Mouse (Mus musculus): Measurements from ENCODE around the gene Togaram1.
A peak's percentile ranks its signal among the peaks of the same experiment; 100 is the strongest.

The Togaram1 gene

DNA sequence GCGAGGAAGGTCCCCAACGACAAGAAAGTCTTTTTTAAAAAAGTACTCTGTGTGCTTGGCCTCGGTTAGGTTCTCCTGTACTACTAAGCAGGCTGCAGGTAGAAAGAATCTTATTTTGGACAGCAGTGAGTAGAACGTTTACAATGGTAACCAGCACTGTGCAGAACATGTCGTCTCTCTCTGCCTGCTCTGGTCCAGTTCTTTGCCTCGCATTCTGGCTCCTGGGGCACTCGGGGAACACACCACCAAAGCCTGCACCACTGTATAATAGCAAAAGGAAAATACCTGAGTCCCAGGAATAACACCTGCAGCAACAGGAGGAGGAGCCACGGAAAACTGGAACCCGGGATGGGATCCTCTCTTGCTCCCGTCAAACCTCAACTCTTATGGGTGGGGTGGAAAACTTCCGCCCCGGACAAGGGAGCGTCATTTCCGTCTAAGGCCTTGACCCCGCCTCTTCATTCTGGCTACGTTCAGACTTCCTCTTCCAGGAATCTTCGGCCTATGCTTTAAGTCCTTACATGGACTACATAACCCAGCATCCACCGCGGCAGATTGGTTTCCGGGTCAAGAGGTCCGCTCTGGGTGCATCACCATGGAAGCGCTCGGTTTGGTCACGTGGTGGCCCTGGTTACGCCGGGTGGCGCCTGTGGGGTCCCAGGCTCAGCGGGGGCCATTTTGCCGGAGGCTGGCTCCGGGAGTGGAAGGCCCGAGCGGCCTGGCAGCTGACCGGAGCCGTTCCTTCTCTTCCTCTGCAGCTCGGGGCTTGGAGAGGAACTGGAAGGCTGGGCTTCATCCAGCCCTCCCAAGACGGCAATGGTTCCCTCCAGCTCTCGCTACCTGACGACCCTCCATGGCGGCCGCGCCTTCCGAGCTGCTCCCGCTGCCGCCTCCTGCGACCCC is at the start of gene Togaram1, which contains the start of gene Klhl28:
Gene Togaram1, plus strand, starts transcription at position 681 of the 903 bp plus-strand sequence.
Gene Klhl28, minus strand, starts transcription at position 411 of the 903 bp plus-strand sequence.
- DNase-seq (ENCODE audit: low spot score) = peak; percentile 97

DNA sequence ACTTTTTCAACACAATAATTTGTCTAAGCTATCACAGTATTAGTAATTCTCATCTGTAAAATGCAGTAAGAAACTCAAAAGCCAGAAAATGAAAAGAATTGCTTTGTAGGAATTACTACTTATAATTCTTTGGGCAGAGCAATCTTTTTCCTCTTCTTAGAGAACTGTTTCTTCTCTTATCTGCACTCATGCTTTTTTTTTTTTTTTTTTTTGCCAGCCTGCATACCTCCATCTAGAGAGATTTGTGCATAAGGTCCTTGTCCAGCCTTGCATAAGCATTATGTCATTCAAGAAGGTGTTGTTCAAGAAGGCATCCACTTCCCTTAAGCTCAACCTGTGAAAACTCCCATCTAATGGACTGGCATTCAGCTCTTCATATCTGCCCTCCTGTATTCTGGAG is 48.9 kb upstream of the Togaram1 start:
- DNase-seq (ENCODE audit: low spot score) = no peak

DNA sequence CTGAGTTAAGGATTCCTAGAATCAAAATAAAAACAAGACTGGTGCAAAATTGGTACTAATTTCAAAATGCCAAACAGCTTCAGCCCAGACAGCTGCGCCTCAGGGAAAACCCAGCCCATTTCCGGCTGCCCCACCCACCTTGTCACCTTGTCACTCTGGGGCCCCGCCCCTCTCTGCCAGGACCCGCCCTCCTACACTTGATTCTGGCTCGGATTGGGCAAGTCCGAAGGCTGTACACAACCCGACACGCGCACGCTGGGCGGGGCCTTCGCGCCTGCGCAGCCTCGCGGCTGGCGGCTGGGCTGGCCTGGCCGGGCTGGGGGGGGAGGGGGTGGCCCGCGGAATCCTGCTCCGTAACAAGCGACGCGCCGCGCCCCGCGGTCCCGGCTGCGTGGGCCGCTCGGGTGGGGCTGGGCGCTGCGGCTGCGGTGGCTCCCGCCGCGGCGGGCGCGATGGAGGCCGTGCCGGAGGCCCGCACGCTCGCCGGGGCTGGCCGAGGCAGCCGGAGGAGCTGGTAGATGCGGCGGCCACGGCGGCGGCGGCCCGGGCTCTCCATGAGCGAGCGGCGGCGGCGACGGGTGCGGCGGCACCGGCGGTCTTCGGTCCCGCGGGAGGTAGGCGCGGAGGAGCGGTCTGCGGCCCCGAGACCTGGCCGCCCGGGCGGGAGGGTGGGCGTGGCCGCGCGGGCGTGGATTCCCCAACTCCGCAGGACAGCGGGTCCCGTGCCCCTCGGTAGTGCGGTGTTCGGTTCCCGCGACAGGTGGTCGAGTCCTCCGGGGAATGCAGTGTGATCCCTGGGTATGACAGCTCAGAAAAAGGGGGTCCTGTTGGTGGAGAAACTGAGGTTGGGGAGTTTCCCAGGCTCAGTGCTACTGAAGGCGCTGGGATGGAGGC is 47.8 kb upstream of the Togaram1 start, which contains the start of gene Gm527:
Gene Gm527, plus strand, starts transcription at position 329 of the 894 bp plus-strand sequence.
- DNase-seq (ENCODE audit: low spot score) = peak; percentile 92

DNA sequence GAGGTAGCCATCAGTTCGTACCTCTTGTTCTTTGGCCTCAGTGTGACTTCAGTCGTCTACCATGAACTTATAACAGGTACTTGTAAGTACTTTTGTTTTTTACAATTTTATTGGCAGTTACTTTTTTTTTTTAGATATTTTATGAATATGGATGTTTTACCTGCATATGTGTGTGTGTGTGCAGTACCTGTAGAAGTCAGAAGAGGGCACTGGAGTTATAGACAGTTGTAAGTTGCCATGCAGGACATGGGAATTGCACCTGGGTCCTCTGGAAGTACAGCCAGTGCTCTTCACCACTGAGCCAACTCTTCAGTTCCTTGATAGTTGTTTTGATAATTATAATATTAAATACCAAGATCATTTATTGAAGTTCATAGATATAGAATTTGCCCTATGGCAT is 28.1 kb upstream of the Togaram1 start:
- DNase-seq (ENCODE audit: low spot score) = peak; percentile 11

DNA sequence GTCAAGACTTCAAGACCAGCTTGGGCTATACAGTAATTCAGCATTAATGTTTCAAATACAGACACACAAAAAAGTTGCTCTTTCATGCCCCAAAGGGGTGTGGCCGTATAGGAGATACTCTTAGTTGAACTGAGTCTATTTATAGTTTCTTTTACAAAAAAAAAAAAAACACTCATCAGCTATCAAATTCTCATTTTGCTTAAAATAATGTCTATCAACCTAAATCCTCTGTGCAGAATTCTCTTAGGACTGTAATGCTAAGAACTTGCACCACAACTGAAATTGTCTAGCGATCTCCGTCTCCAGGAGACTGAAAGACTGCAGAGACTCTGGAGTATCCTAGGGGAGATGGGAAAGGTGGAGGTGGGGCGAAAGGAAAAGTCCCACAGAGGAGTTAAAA is 1.0 kb upstream of the Togaram1 start:
- DNase-seq (ENCODE audit: low spot score) = no peak

DNA sequence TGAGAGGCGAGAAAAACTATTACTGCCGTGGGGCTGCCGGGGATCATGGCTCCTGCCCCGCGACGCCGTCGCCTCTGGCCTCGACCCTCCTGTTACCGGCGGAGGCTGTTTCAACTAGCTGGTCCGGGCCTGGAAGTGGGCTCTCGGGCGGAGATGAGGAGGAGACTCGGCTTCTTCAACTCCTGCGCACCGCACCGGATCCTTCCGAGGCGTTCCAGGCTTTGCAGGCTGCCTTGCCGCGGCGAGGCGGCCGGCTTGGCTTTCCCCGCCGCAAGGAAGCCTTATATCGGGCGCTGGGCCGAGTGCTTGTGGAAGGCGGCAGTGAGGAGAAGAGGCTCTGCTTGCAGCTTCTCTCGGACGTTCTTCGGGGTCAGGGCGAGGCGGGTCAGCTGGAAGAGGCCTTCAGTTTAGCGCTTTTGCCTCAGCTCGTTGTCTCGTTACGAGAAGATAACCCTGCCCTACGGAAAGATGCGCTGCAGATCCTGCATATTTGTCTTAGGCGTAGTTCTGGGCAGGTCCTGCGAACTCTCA is 562 bp downstream of the Togaram1 start:
- DNase-seq (ENCODE audit: low spot score) = no peak

DNA sequence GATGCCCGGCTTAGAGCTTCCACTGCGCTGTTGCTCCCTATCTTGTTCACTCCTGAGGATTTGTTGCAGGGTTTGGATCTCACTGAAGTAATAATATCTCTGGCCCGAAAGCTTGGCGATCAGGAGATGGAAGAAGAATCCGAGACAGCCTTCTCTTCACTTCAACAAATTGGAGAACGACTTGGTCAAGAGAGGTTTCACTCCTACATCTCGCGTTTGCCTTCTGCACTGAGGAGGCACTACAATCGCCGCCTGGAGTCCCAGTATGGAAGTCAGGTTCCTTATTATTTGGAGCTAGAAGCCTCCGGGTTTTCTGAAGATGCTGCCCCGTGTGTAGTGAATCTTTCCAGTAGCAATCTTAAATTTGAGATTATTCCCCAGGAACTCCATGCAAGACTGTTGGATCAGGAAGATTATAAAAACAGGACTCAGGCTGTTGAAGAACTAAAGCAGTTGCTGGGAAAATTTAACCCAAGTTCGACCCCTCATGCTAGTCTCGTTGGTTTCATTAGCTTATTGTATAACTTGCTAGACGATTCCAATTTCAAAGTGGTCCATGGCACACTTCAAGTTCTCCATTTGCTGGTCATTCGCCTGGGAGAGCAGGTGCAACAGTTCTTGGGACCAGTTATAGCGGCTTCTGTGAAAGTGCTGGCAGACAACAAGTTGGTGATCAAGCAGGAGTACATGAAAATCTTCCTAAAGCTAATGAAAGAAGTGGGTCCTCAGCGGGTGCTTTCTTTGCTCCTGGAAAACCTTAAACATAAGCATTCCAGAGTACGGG is 1.2 kb downstream of the Togaram1 start:
- DNase-seq (ENCODE audit: low spot score) = peak; percentile 6

DNA sequence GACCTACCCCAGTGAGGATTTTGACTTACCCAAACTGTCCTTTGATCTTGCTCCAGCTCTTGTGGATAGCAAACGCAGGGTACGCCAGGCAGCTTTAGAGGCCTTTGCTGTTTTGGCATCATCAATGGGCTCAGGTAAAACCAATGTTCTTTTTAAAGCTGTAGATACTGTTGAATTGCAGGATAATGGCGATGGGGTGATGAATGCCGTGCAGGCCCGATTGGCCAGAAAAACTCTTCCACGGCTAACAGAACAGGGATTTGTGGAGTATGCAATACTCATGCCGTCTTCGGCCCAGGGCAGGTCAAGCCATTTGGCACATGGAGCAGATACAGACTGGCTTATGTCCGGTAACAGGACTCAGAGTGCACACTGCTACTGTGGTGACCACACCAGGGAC is 1.9 kb downstream of the Togaram1 start:
- DNase-seq (ENCODE audit: low spot score) = no peak

DNA sequence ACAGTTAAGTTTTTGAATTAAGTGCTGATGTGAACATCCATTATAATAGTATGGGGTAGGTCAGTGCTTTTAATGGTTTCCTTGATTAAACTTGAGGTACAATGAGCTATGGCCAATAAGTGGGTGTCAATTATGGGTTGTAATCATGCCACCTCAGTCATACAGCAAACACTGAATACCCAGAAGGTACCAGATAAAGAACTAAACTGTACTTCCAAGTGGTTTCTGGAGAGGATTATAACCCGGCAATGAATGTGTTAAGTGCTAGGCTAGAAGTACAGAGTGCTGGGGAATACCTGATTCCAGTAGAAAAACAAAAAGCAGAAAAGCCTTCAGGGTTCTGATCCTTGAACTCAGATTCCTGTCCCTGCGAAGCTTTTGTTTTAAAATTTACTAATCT is 2.5 kb downstream of the Togaram1 start:
- DNase-seq (ENCODE audit: low spot score) = no peak

DNA sequence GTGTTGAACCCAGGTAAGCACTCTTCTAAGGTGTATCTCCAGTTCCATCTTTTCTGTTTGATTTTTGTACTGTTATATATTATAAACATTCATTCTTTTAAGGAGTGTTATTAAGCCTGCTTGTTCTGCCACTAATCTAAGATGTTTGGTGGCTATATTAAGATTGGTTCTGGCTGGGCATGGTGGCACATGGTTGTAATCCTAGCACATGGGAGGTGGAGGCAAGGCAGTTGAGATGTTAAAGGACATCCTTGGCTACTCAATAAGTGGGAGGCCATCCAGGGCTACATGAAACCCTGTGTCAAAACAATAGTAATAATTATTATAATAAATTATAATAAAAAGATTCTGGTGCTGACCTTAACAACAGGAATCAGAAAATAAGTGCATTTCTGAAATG is 5.8 kb downstream of the Togaram1 start:
- DNase-seq (ENCODE audit: low spot score) = no peak

DNA sequence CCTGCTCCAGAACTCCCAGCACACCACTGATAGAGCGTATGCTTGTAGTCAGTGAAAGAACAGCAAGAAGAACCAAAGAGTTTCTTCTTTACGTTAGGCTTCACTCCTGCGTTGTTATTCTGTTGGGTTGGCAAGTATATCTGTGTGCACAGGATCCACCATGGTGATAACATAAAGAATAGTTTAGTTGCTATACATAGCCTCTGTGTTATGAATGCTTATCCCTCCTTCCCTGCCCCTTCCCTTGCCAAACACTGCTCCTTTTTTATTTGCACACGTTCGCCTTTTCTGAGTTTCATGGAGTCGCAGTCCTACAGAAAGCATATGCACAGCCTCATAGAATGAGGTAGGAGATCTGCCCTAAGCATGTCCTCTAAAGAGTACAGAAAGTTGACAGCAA is 6.5 kb downstream of the Togaram1 start:
- no peak for DNase-seq (ENCODE audit: low spot score)

DNA sequence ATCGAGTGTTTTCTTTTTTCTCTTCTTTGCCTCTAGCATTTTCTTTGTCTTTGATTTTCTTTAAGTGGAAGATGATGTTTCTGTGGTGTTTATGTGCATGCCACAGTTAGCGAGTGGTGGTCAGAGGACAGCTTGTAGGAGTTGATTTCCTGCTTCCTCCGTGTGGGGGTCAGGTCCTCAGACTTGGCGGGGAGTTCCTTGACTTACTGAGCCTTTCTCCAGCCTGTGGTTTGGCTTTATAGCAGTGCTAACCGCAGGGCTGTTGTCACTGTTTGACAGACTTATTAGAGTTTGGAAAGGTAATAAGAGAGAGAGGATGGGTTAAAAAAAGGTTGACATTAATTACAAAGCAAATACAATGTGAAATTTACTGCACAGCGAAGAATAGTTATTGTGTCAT is 10.0 kb downstream of the Togaram1 start:
- no peak for DNase-seq (ENCODE audit: low spot score)

DNA sequence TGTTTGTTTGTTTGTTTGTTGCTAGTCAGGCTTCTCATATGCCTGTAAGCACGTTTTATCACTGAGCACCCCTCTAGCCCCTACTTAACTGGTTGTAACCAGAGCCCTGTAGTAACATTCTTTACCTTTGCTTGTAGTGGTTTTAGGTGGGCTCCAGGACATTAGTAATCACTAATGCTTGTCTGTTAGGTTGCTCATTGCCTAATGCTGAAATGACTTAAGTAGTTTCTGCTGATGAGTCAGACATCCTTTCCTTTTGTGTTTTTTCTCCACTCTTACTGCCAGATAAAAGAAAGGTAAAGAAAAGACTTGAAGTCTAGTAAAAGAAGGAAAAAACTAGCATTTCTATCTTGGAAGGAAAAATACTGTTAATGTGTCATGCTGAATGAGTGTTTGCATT is 10.6 kb downstream of the Togaram1 start:
- no peak for DNase-seq (ENCODE audit: low spot score)

DNA sequence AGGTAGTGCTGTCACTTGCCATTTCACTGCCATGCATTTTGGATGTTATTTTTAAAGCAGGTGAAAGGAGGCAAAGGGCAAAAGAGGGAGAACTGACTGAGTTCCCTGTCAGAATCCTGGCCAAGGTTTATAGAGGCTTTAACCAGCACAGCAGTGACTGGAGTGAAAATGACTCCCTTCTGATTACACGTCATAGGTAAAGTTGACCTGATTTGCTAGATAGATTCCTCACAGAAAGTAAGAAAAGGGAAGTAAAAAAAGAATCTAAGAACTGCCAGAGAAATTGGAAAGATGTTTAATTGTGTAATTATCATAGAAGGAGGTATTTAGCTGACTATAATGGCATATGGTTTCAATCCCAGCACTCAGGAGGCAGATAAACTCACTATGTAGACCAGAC is 11.9 kb downstream of the Togaram1 start:
- no peak for DNase-seq (ENCODE audit: low spot score)

DNA sequence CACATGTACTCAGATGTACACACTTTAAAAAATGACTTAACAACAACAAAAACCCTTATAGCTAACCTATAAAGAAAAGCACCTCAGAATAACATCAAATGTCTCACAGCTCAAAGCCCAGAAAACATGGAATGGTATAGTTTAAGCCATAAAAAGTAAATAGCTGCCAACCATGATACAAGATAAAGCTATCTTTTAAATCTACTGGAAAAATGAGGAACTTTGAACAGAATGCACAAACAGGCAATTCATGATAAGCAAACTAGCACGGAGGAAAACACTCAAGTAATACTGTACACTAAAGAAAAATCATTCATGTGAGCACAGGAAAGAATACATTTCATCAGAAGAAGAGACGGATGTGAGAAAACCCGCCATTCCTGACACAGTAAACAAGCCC is 42.1 kb downstream of the Togaram1 start:
- DNase-seq (ENCODE audit: low spot score) = no peak

DNA sequence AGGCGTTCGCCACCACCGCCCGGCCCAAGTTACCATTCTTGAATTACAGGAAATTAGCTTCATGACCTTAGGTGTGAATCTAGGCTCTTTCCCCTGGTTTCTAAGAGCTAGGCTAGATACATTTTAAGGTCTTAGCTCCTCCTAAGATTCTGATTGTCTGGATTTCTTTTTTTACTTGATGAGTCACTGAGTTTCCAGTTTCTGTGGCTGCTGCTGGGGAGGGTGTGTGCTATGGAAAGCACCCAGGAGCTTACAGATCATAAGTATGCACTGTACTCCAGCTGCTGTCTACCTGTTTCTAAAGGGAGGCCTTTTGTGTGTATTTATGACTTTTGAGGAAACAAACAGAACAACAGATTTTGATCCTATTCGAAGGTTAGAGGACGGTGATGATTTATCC is 57.2 kb downstream of the Togaram1 start:
- no peak for DNase-seq (ENCODE audit: low spot score)

DNA sequence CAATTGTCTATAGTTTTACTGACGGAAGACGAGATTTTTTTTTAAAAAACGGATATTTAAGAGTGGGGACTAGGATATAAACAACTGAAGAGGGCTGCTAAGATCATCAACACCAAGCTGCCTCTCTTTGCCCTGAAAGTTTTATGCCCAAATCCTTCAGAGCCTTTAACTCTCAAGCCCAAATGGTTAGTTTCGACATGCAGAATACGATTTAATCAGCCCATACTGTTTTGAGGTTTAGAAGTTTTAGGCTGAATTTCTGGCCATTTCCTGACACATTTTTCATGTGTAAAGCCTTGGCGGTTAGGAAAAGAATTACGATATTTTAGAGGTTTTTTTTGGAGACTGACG is 70.2 kb downstream of the Togaram1 start:
- no peak for DNase-seq (ENCODE audit: low spot score)

DNA sequence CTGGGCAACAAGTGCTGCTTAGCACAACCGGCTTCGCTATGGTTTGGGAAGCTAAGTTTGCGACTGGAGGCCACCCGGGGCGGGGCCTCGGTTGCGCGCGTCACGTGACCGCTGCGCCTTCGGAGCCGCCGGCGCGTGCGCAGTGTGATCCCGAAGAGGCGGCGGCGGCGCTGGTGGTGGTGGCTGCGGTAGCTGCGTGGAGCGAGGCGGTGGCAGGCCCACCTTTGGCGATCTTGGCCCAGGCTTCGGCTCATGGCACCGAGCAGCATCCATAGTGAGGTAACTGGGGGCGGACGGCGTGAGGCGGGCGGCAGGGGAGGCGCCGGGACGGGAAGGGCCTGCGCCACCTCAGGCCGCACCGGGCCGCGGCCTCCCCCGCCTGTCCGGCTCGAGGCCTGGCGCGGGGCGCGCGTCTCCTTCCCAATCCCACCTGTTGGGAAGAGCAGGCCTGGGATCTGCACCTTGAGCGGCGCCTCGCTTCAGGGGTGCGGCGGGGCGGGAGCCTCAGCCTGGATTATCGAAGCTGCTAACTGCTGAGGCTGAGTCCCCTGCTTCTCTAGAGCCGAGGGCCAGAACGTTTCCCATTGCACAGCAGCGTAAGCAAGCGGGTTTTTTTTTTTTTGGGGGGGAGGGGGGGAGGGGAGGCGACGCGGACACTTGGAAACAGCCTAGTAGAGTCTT is 70.7 kb downstream of the Togaram1 start, which contains the start of gene Prpf39:
Gene Prpf39, plus strand, starts transcription at position 144 of the 681 bp plus-strand sequence.
- peak; percentile 85 for DNase-seq (ENCODE audit: low spot score)

DNA sequence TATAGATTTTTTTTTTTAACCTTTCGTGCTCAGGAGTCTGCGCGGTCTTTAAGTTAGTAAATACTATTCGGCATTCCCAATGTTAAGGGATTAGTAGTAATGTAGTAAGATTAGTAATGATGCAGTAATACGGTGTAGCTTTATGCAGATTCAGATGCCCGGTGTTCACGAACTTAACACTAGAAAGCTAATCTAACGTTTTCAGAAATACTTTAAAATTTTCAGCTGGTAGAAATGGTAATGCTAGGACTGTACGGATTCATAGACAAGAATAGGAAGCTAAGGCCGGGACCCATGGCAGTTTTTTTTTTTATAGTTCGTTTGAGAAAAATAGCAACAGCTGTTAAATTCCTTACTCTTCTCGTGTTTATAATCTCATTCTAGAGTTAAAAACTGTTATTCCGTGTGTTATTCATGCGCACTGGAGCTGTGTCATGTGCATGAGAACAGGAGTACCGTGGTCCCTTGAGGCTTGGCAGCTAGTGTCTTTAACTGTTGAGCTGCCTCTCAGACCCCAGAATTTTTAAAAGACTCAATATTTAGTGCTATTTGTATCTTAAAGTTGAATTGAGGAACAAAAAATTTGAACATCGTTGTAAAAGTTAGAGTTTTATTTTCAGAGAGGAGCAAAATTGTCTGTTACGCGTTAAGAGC is 71.4 kb downstream of the Togaram1 start:
- DNase-seq (ENCODE audit: low spot score) = no peak

DNA sequence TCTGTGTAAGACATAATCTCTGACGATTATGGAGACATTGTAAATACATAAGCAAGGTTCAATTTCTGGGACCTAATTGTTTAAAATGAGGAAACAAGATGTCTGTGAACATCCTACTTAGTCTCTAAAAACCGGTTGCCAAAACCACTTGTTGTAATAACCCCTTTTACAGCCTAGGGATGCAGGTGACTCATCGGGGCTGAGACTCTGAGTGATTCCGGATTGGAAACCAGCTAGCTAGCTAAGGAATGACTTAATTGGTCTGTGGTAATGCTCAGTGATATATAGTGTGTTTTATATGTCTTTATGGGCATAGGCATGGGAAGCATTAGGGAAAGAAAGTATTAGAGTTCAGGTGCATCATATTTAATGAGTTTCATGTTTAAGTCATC is 71.9 kb downstream of the Togaram1 start:
- DNase-seq (ENCODE audit: low spot score) = no peak

DNA sequence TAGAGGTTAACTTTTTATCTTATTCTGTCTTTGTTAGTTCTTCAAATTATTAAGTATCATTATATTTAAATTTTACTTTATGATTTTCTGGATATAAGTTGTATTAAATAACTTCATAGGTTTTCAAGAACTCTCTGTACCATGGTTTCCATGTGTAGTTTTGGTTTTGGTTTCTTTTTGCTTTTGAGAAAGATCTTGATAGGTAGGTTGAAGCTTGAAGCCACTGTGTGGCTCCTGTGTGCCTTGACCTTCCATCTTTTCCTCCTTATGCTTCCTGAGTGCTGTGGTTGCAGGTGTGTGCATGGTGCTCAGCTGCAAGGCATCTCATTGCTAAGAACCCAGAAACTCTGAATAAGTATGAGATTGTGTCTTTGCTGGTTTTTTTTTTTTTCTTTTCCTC is 83.2 kb downstream of the Togaram1 start:
- DNase-seq (ENCODE audit: low spot score) = no peak

Data from ovary, postnatal 14 days (tissue).